Mouse (Mus musculus) CH12.LX (cell line): ENCODE measurements around the gene Trmt10b.

ENCODE experiments used
- MAX ChIP-seq: IDR thresholded peaks from 2 replicates; pipeline ENCODE4 v1.6.1; 2011; ENCODE audit warnings: low read length, improper control_type of control experiment
- POLR2A ChIP-seq: IDR thresholded peaks from 2 replicates; pipeline ENCODE4 v1.6.1; 2011; ENCODE audit warnings: low read depth, mild to moderate bottlenecking, improper control_type of control experiment, low read length

DNA sequence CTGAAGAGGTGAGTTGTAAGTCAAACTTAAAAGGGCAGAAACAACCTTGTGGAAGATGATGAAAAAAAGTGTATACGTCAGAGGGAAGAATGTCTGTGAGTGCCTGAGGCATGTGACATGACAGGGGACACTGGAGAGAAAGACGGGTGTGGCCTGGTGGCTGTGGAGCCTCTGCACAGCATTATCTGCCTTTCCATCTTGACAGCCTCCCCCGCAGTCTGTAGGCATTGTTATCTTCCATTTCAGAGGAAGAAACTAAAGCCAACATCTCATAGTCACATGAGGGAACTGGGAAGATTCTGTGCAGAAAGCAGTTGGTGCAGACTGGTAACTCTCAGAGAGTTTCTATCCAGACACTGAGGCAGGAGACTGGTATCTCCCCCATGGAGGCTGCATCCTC is 29.0 kb upstream of the Trmt10b start:
- TF ChIP-seq POLR2A (no peak), MAX (no peak)
